Mouse (Mus musculus): Measurements from ENCODE around the gene Clba1. TPM values are rescaled to one million over a fixed set of nuclear protein-coding genes. Genes with fewer than 3 reads are reported as not detected.

Clba1 gene
- polyA plus RNA-seq, 1 experiment from 2014 or later = 17.0 TPM

- Histone ChIP-seq H3K9me3 (replicated peaks; ENCODE audit: control insufficient read depth, low read length) (no peaks in the 10 kb centered on the region), H3K4me2 (ENCODE audit: low read length) (no peak overlapping the region), H3K36me3 (ENCODE audit: control insufficient read depth, insufficient read depth, low read length) (no peaks in the 10 kb centered on the region), H3K4me3 (ENCODE audit: low read depth, low read length) (no peak overlapping the region), H3K9ac (ENCODE audit: low read length) (no peak overlapping the region), H3K4me1 (ENCODE audit: control insufficient read depth, insufficient read depth, low read length) (no peaks in the 10 kb centered on the region), H3K27ac (ENCODE audit: low read depth, low read length) (no peak overlapping the region), H3K27me3 (replicated peaks; ENCODE audit: control insufficient read depth, insufficient read depth, low read length) (no peaks in the 10 kb centered on the region)
- DNase-seq (ENCODE audit: low spot score) (no peak), ATAC-seq (no peak)
- WGBS = 91% methylated on average over 16 of the region's 16 CpGs
These were observed 41.5 kb upstream of the Clba1 start for GRCm38 (mm10) chr12:112767036-112767890.

DNA sequence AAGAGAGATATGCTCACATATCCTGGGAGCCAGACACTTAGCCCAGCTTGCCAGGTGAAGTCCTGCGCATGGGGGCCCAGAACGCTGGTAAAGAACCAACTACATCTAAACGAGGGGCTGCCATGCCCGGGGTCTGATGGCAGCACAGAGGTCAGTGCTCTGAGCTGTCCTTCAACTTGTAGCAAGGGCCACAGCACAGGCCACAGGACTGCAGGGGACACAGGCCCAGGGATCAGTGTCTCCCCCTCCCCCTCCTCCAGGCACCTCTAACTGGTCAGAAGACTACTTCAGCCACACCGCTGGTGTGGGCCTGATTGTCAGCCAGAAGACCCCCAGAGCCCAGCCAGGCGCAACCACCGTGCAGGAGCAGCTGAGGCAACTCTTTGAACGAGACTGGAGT, 40.6 kb upstream of the Clba1 start:
- Histone ChIP-seq H3K4me3 (ENCODE audit: low read depth, low read length) (no peak overlapping the region), H3K27me3 (replicated peaks; ENCODE audit: control insufficient read depth, insufficient read depth, low read length) (no peaks in the 10 kb centered on the region), H3K4me2 (ENCODE audit: low read length) (no peak overlapping the region), H3K27ac (ENCODE audit: low read depth, low read length) (no peak overlapping the region), H3K9me3 (replicated peaks; ENCODE audit: control insufficient read depth, low read length) (no peaks in the 10 kb centered on the region), H3K36me3 (ENCODE audit: control insufficient read depth, insufficient read depth, low read length) (no peaks in the 10 kb centered on the region), H3K4me1 (ENCODE audit: control insufficient read depth, insufficient read depth, low read length) (no peaks in the 10 kb centered on the region), H3K9ac (ENCODE audit: low read length) (no peak overlapping the region)
- no peak for ATAC-seq
- 90% methylated on average over 8 of the region's 8 CpGs for WGBS
- no peak for DNase-seq (ENCODE audit: low spot score)

GRCm38 (mm10) chr12:112769031-112769430, 39.7 kb upstream of the Clba1 start:
- no peak overlapping the region for H3K9ac ChIP-seq (ENCODE audit: low read length)
- no peaks in the 10 kb centered on the region for H3K36me3 ChIP-seq (ENCODE audit: control insufficient read depth, insufficient read depth, low read length)
- no peak overlapping the region for H3K4me3 ChIP-seq (ENCODE audit: low read depth, low read length)
- no peak for DNase-seq (ENCODE audit: low spot score)
- whole genome bisulfite sequencing = 83% methylated on average over 6 of the region's 6 CpGs
- no peaks in the 10 kb centered on the region for H3K4me1 ChIP-seq (ENCODE audit: control insufficient read depth, insufficient read depth, low read length)
- no peak overlapping the region for H3K4me2 ChIP-seq (ENCODE audit: low read length)
- no peak for ATAC-seq
- no peak overlapping the region for H3K27ac ChIP-seq (ENCODE audit: low read depth, low read length)
- H3K27me3 ChIP-seq (replicated peaks; ENCODE audit: control insufficient read depth, insufficient read depth, low read length) = no peaks in the 10 kb centered on the region
- no peaks in the 10 kb centered on the region for H3K9me3 ChIP-seq (replicated peaks; ENCODE audit: control insufficient read depth, low read length)

- ATAC-seq (no peak), DNase-seq (ENCODE audit: low spot score) (no peak)
- H3K9me3 ChIP-seq (replicated peaks; ENCODE audit: control insufficient read depth, low read length) = no peaks in the 10 kb centered on the region
- H3K4me2 ChIP-seq (ENCODE audit: low read length) = no peak overlapping the region
- H3K27me3 ChIP-seq (replicated peaks; ENCODE audit: control insufficient read depth, insufficient read depth, low read length) = no peaks in the 10 kb centered on the region
- no peaks in the 10 kb centered on the region for H3K36me3 ChIP-seq (ENCODE audit: control insufficient read depth, insufficient read depth, low read length)
- H3K9ac ChIP-seq (ENCODE audit: low read length) = no peak overlapping the region
- H3K4me1 ChIP-seq (ENCODE audit: control insufficient read depth, insufficient read depth, low read length) = no peaks in the 10 kb centered on the region
- no peak overlapping the region for H3K27ac ChIP-seq (ENCODE audit: low read depth, low read length)
- 69% methylated on average over 2 of the region's 2 CpGs for WGBS
- H3K4me3 ChIP-seq (ENCODE audit: low read depth, low read length) = no peak overlapping the region
These were observed 39.0 kb upstream of the Clba1 start for GRCm38 (mm10) chr12:112769751-112770150.

GRCm38 (mm10) chr12:112770396-112770795, 38.3 kb upstream of the Clba1 start:
- no peak overlapping the region for H3K9ac ChIP-seq (ENCODE audit: low read length)
- WGBS = 75% methylated on average over 4 of the region's 4 CpGs
- no peaks in the 10 kb centered on the region for H3K9me3 ChIP-seq (replicated peaks; ENCODE audit: control insufficient read depth, low read length)
- H3K36me3 ChIP-seq (ENCODE audit: control insufficient read depth, insufficient read depth, low read length) = no peaks in the 10 kb centered on the region
- no peaks in the 10 kb centered on the region for H3K4me1 ChIP-seq (ENCODE audit: control insufficient read depth, insufficient read depth, low read length)
- H3K27ac ChIP-seq (ENCODE audit: low read depth, low read length) = no peak overlapping the region
- no peak for DNase-seq (ENCODE audit: low spot score)
- H3K27me3 ChIP-seq (replicated peaks; ENCODE audit: control insufficient read depth, insufficient read depth, low read length) = no peaks in the 10 kb centered on the region
- no peak for ATAC-seq
- no peak overlapping the region for H3K4me2 ChIP-seq (ENCODE audit: low read length)
- H3K4me3 ChIP-seq (ENCODE audit: low read depth, low read length) = no peak overlapping the region

DNA sequence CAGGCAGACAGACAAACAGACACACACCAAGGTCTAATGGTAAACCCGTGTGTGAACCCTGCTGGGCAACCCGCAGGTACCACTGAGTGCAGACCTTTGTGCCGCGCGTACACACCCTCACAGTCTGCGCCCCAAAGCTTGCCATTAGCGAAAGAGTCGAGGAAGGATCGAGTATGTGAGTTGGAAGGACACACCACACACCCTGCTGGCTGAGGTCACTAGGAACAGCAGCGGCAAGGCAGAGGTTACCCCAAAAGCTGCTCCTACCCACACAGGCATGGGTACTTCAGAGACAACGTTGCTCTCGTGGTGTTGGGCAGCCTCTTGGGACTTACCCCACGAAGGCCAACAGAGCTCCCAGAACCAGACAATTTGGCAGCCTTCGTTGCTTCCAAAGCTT, 36.4 kb upstream of the Clba1 start:
- WGBS = 92% methylated on average over 14 of the region's 14 CpGs
- H3K9me3 ChIP-seq (replicated peaks; ENCODE audit: control insufficient read depth, low read length) = no peaks in the 10 kb centered on the region
- no peaks in the 10 kb centered on the region for H3K36me3 ChIP-seq (ENCODE audit: control insufficient read depth, insufficient read depth, low read length)
- no peak for DNase-seq (ENCODE audit: low spot score)
- H3K27ac ChIP-seq (ENCODE audit: low read depth, low read length) = no peak overlapping the region
- H3K4me2 ChIP-seq (ENCODE audit: low read length) = no peak overlapping the region
- H3K27me3 ChIP-seq (replicated peaks; ENCODE audit: control insufficient read depth, insufficient read depth, low read length) = no peaks in the 10 kb centered on the region
- no peak overlapping the region for H3K9ac ChIP-seq (ENCODE audit: low read length)
- ATAC-seq = no peak
- no peaks in the 10 kb centered on the region for H3K4me1 ChIP-seq (ENCODE audit: control insufficient read depth, insufficient read depth, low read length)
- no peak overlapping the region for H3K4me3 ChIP-seq (ENCODE audit: low read depth, low read length)

GRCm38 (mm10) chr12:112773366-112773765, 35.4 kb upstream of the Clba1 start:
- no peak for ATAC-seq
- 44% methylated on average over 9 of the region's 9 CpGs for WGBS
- no peak for DNase-seq (ENCODE audit: low spot score)

GRCm38 (mm10) chr12:112774026-112774425, 34.7 kb upstream of the Clba1 start:
- H3K36me3 ChIP-seq (ENCODE audit: control insufficient read depth, insufficient read depth, low read length) = no peaks in the 10 kb centered on the region
- 90% methylated on average over 6 of the region's 6 CpGs for WGBS
- H3K9me3 ChIP-seq (replicated peaks; ENCODE audit: control insufficient read depth, low read length) = no peaks in the 10 kb centered on the region
- H3K9ac ChIP-seq (ENCODE audit: low read length) = no peak overlapping the region
- H3K4me1 ChIP-seq (ENCODE audit: control insufficient read depth, insufficient read depth, low read length) = no peaks in the 10 kb centered on the region
- no peak overlapping the region for H3K27ac ChIP-seq (ENCODE audit: low read depth, low read length)
- no peaks in the 10 kb centered on the region for H3K27me3 ChIP-seq (replicated peaks; ENCODE audit: control insufficient read depth, insufficient read depth, low read length)
- H3K4me3 ChIP-seq (ENCODE audit: low read depth, low read length) = no peak overlapping the region
- no peak overlapping the region for H3K4me2 ChIP-seq (ENCODE audit: low read length)
- DNase-seq (ENCODE audit: low spot score) = no peak
- ATAC-seq = no peak

More at GRCm38 (mm10) chr12:112773366-112773765, 35.4 kb upstream of the Clba1 start:
- Histone ChIP-seq H3K4me3 (ENCODE audit: low read depth, low read length) (no peak overlapping the region), H3K9me3 (replicated peaks; ENCODE audit: control insufficient read depth, low read length) (no peaks in the 10 kb centered on the region), H3K4me2 (ENCODE audit: low read length) (no peak overlapping the region), H3K4me1 (ENCODE audit: control insufficient read depth, insufficient read depth, low read length) (no peaks in the 10 kb centered on the region), H3K36me3 (ENCODE audit: control insufficient read depth, insufficient read depth, low read length) (no peaks in the 10 kb centered on the region), H3K27me3 (replicated peaks; ENCODE audit: control insufficient read depth, insufficient read depth, low read length) (no peaks in the 10 kb centered on the region), H3K27ac (ENCODE audit: low read depth, low read length) (no peak overlapping the region), H3K9ac (ENCODE audit: low read length) (no peak overlapping the region)

DNA sequence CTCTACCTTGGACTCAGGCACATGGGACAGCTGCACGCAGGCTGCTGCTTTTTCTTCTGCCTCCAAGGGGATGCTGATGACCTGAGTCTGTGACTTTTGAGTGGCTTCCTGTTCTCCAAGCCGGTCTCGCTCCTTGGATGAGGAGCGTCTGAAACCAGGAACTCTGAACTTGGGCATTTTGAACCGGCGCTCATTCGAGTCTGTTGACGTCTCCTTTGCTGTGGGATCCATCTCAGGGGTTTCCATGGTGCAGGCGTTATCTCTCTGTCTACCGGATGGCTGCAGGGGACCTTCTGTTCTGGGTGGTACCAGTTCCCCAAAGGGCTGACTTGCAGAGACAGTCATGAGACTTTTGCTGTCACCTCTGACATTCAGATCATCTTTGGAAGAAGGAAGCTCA, 34.3 kb upstream of the Clba1 start:
- H3K9ac ChIP-seq (ENCODE audit: low read length) = no peak overlapping the region
- H3K27ac ChIP-seq (ENCODE audit: low read depth, low read length) = no peak overlapping the region
- no peaks in the 10 kb centered on the region for H3K4me1 ChIP-seq (ENCODE audit: control insufficient read depth, insufficient read depth, low read length)
- no peak for DNase-seq (ENCODE audit: low spot score)
- no peak for ATAC-seq
- no peaks in the 10 kb centered on the region for H3K36me3 ChIP-seq (ENCODE audit: control insufficient read depth, insufficient read depth, low read length)
- H3K4me2 ChIP-seq (ENCODE audit: low read length) = no peak overlapping the region
- H3K4me3 ChIP-seq (ENCODE audit: low read depth, low read length) = no peak overlapping the region
- 96% methylated on average over 10 of the region's 10 CpGs for WGBS
- H3K27me3 ChIP-seq (replicated peaks; ENCODE audit: control insufficient read depth, insufficient read depth, low read length) = no peaks in the 10 kb centered on the region
- H3K9me3 ChIP-seq (replicated peaks; ENCODE audit: control insufficient read depth, low read length) = no peaks in the 10 kb centered on the region

Measured in forebrain, embryonic 14.5 days (tissue).